Mouse (Mus musculus): ENCODE results near the gene Gkn2. TPM values are rescaled to one million over a fixed set of nuclear protein-coding genes. Genes with fewer than 3 reads are reported as not detected.

The Gkn2 gene
- polyA plus RNA-seq, 1 experiment from 2014 or later: not detected

DNA sequence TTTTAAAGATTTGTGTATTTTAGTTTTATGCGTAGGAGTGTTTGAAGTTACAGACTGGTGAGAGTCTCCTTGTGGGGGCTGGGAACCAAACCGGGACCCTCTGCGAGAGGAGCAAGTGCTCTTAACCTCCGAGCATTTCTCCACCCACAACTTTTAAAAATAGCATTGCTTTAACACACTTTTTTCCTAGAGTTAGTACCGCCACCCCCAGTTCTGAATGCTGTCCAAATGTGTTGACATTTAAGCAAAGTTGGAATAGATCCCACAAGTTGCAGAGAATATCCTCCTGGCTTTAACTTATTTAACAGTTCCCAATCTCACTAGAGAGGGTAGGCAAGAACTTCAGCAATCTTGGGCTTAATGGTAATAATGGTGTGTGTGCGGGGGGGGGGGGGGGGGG is 11.6 kb downstream of the Gkn2 start:
- H3K4me1 ChIP-seq (replicated peaks): peaks cover 17% of the 10 kb centered on the region
- peaks cover 43% of the 10 kb centered on the region for H3K27me3 ChIP-seq (ENCODE audit: insufficient read depth, poor library complexity, severe bottlenecking)
- no peaks in the 10 kb centered on the region for H3K9me3 ChIP-seq
- DNase-seq (ENCODE audit: low spot score): no peak
- no peak overlapping the region for H3K4me3 ChIP-seq
- WGBS: 58% methylated on average over 6 of the region's 6 CpGs
- no peaks in the 10 kb centered on the region for H3K36me3 ChIP-seq
- no peak overlapping the region for H3K27ac ChIP-seq

DNA sequence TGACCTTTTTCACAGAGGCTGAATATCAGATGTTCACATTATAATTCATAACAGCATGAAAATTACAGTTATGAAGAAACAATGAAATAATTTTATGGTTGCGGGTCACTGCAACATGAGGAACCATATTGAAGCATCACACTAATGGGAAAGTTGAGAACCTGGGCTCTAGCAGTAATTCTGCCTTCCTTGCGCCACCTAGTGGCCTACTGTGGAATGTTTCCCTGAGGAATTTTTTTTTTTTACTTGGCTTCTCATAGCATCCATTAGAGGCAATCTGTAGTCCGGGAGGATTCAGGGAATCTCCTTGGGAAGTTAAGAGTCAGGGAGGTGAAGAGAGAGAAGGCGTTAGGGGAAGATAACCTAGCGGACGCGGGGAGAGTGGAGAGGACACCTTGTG is 13.0 kb downstream of the Gkn2 start:
- Histone ChIP-seq H3K27ac (no peak overlapping the region), H3K4me1 (replicated peaks) (peaks cover 17% of the 10 kb centered on the region), H3K9me3 (no peaks in the 10 kb centered on the region), H3K36me3 (no peaks in the 10 kb centered on the region), H3K4me3 (no peak overlapping the region), H3K27me3 (ENCODE audit: insufficient read depth, poor library complexity, severe bottlenecking) (peaks cover 43% of the 10 kb centered on the region)
- DNase-seq (ENCODE audit: low spot score): peak; percentile 63
- WGBS: 14% methylated on average over 7 of the region's 7 CpGs

DNA sequence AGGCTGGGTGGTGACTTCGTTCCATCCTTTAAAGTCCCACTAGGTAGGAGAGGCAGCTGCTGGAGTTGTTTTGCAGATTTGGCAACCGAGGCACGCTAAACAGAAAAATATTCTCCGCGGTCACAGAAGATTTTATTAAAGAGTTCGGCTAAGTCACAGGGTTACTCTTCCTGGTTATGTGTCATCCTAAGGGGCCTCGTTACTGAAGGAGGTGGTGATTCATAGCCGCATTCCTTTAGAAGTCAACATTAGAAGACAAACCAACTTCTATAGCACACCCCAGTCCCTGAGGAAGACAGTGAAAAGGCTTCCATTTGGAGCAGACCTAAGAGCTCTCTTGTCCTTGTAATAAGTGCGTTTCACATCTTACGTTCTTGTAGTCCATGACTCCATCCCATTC is 13.5 kb downstream of the Gkn2 start:
- H3K27me3 ChIP-seq (ENCODE audit: insufficient read depth, poor library complexity, severe bottlenecking): peaks cover 43% of the 10 kb centered on the region
- 87% methylated on average over 10 of the region's 10 CpGs for WGBS
- H3K4me1 ChIP-seq (replicated peaks): peaks cover 17% of the 10 kb centered on the region
- H3K36me3 ChIP-seq: no peaks in the 10 kb centered on the region
- no peak overlapping the region for H3K4me3 ChIP-seq
- DNase-seq (ENCODE audit: low spot score): no peak
- no peak overlapping the region for H3K27ac ChIP-seq
- H3K9me3 ChIP-seq: no peaks in the 10 kb centered on the region

DNA sequence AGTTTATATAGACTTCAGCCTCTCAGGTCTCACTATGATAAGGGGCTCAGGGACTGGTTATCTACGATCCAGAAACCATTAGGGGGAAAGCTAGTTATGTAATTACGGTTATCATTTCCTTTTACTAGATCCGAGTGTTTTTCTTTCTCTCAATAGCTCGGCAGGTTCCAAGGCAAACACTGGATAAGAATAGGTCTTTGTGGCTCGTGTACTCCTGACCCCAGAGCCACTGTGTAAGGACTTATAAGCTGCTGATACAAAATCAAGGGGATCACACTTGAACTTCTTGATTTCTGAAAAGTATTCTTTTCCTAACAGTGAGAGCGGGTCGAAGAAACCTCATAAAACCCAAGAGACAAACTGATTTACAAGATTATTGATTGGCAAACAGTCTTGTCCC is 15.7 kb downstream of the Gkn2 start, which contains the start of gene Gkn3:
Gkn3 (minus strand) TSS at position 59 of the 400 bp plus-strand sequence.
- Histone ChIP-seq H3K4me3 (no peak within 1 kb of the TSS), H3K27ac (peak within 1 kb of the TSS; percentile 40; the same call in 1 of the 2 replicates), H3K36me3 (no peaks in the 10 kb centered on the region), H3K9me3 (no peaks in the 10 kb centered on the region), H3K4me1 (replicated peaks) (peaks cover 21% of the 10 kb centered on the region), H3K27me3 (ENCODE audit: insufficient read depth, poor library complexity, severe bottlenecking) (peaks cover 25% of the 10 kb centered on the region)
- WGBS: 68% methylated on average over 7 of the region's 7 CpGs
- DNase-seq (ENCODE audit: low spot score): no peak

DNA sequence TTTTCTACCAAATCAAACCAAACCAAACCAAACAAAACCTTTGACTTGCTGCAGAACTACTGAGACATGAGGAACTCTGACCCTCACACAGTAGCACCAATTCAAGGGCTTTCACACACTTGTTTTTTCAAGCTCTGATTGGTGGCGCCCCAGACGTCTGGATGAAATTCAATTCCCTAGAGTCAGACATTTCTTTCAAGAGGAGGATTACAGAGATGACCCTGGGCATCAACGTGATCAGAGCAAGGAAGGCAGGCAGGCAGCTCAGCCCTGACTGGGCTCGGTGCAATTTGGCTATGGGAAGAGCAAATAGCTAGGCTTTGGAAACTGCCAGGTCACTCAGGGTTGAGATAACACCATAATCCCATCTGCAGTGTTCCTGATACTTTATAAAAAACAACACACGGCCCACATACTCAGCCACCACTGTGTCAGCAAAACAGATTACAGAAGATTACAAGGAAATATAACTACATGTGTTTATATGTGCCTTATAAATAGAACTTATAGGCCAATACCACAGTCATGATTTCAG is 16.4 kb downstream of the Gkn2 start:
- Histone ChIP-seq H3K36me3 (no peaks in the 10 kb centered on the region), H3K27me3 (ENCODE audit: insufficient read depth, poor library complexity, severe bottlenecking) (peaks cover 24% of the 10 kb centered on the region), H3K4me1 (replicated peaks) (peaks cover 18% of the 10 kb centered on the region), H3K27ac (peak overlapping the region; percentile 40; the same call in 1 of the 2 replicates), H3K9me3 (no peaks in the 10 kb centered on the region), H3K4me3 (no peak overlapping the region)
- no peak for DNase-seq (ENCODE audit: low spot score)
- 35% methylated on average over 5 of the region's 5 CpGs for WGBS

DNA sequence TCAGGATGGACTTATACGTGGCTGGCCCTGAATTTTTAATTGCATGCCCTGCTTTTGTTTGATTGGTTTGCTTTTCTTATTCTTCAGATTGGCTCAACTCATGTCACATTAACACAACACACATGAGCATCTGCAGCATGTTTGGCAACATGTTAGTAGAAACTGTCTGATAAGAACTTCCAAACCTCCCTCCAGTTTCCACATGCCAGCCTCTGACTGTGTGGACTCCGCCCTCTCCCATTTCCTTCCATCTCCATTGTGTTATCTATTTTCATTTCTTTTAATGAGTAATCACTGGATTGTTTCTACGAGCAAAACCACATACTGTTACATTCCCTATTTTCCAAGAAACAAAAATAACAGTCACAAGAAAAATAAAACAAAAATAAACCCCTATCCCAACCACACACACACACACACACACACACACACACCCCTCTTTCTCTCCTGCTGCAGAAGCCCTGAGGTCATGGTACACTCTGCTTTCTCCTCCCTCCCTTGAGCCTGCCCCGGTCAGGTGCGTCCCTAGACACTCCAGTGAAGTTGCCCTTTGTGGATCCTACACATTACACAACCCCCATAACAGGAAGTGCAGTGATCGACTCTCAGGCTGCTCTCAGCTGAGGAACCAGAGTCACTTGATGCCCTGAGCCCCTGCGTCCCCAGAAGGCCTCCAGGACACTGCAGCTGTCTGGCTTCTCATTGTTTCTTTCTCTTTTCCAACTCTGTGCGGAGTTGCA is 20.5 kb downstream of the Gkn2 start:
- no peaks in the 10 kb centered on the region for H3K27me3 ChIP-seq (ENCODE audit: insufficient read depth, poor library complexity, severe bottlenecking)
- no peak overlapping the region for H3K27ac ChIP-seq
- no peaks in the 10 kb centered on the region for H3K36me3 ChIP-seq
- peaks cover 18% of the 10 kb centered on the region for H3K4me1 ChIP-seq (replicated peaks)
- 72% methylated on average over 8 of the region's 8 CpGs for WGBS
- H3K4me3 ChIP-seq: no peak overlapping the region
- H3K9me3 ChIP-seq: no peaks in the 10 kb centered on the region
- DNase-seq (ENCODE audit: low spot score): no peak

DNA sequence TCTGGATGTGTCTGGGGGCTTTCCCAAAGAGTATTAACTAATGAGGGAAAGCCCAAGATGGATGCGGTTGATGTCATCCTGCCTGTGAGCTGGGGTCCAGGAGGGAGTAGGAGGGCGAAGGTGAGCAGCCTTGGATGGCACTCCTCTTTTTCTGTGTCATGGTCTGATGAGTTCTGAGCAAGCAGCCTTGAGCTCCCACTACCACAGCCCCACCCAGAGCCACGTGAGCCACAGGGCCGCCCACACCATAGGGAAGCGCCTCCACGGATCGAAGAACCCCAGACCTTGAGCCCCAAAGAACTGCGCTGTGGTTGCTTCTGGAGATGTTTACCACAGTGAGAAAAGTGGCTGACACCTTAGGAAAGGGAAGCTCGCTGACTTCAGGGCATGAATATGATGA is 21.6 kb downstream of the Gkn2 start:
- no peak for DNase-seq (ENCODE audit: low spot score)
- Histone ChIP-seq H3K4me1 (replicated peaks) (peaks cover 12% of the 10 kb centered on the region), H3K36me3 (no peaks in the 10 kb centered on the region), H3K27ac (no peak overlapping the region), H3K4me3 (no peak overlapping the region), H3K27me3 (ENCODE audit: insufficient read depth, poor library complexity, severe bottlenecking) (no peaks in the 10 kb centered on the region), H3K9me3 (no peaks in the 10 kb centered on the region)
- 85% methylated on average over 9 of the region's 9 CpGs for WGBS

DNA sequence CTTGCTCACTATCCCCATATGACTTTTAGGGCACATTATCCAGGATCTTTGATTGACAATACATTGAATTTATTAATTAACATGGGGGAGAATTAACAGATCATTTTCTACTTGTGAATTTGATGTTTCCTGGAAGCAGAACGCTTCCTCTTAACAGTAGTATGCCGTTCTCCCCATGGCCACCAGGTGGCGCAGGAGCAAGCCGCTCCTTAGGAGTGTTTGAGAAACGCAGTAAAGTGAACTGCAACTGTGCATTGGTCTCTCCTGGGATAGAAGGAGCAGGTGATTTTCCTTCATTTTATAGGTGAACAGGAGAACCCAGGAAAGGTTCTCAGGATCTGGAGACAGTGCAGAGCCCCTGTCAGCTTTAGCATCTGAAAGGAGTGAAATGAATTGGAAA is 26.0 kb downstream of the Gkn2 start:
- Histone ChIP-seq H3K27ac (no peak overlapping the region), H3K4me1 (replicated peaks) (peaks cover 6% of the 10 kb centered on the region), H3K36me3 (no peaks in the 10 kb centered on the region), H3K4me3 (no peak overlapping the region), H3K27me3 (ENCODE audit: insufficient read depth, poor library complexity, severe bottlenecking) (no peaks in the 10 kb centered on the region), H3K9me3 (no peaks in the 10 kb centered on the region)
- DNase-seq (ENCODE audit: low spot score): peak; percentile 76
- WGBS: 3% methylated on average over 5 of the region's 5 CpGs

DNA sequence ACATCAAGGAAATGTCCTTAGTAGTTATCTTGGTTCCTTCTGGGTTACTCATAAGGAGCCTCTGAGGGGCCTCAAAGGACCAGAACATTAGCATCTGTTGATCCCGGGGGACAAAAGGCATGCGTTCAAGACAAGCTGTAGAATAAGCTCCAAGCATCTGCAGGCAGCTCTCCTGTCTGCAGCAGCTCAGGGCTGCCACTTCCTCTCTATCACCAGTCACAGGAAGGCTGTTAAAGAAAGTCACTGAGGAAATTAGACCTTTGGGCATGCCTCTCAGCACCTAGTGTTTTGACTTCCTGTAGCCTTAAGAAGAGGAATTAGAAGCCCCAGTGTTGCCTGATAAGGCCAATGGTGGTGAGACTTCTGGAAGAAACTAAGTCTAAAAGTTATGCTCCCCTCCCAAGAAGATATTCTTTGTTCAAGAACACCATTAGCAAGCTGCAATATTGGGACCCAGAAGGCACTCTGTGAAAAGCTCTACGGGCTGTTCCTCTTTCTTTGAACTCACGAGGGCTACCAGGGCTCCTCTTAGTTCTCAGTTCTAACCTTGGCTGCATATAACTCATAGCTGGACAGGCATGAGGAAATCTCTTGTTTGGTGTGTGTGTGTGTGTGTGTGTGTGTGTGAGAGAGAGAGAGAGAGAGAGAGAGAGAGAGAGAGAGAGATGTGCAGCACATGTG is 26.9 kb downstream of the Gkn2 start:
- DNase-seq (ENCODE audit: low spot score): no peak

DNA sequence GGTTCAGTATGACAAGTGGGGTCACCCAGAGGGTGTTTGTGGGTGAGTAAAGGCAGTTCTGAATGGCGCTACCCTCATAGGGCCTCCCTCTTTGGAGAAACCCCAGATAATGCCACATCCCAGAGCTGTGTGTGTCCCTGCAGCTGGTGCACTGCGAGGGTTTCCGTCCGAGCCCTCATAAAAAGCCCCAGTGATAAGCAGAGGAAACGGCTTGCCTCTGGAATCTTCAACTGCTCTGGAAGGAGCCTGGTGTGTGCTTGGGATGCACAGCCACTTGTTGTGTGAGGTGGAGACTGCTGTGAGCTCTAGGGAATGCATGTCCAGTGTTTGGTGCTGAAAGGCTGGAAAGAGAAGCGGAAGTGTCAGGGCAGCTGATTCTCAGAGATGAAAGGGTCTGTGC is 28.3 kb downstream of the Gkn2 start:
- no peaks in the 10 kb centered on the region for H3K9me3 ChIP-seq
- no peaks in the 10 kb centered on the region for H3K36me3 ChIP-seq
- no peak overlapping the region for H3K27ac ChIP-seq
- DNase-seq (ENCODE audit: low spot score): no peak
- H3K4me3 ChIP-seq: no peak overlapping the region
- peaks cover 6% of the 10 kb centered on the region for H3K4me1 ChIP-seq (replicated peaks)
- H3K27me3 ChIP-seq (ENCODE audit: insufficient read depth, poor library complexity, severe bottlenecking): no peaks in the 10 kb centered on the region
- WGBS: 80% methylated on average over 6 of the region's 6 CpGs

More for the DNA sequence above, 26.9 kb downstream of the Gkn2 start:
- H3K27ac ChIP-seq: no peak overlapping the region
- 60% methylated on average over 4 of the region's 4 CpGs for WGBS
- H3K36me3 ChIP-seq: no peaks in the 10 kb centered on the region
- H3K9me3 ChIP-seq: no peaks in the 10 kb centered on the region
- H3K4me1 ChIP-seq (replicated peaks): peaks cover 6% of the 10 kb centered on the region
- no peaks in the 10 kb centered on the region for H3K27me3 ChIP-seq (ENCODE audit: insufficient read depth, poor library complexity, severe bottlenecking)
- no peak overlapping the region for H3K4me3 ChIP-seq

DNA sequence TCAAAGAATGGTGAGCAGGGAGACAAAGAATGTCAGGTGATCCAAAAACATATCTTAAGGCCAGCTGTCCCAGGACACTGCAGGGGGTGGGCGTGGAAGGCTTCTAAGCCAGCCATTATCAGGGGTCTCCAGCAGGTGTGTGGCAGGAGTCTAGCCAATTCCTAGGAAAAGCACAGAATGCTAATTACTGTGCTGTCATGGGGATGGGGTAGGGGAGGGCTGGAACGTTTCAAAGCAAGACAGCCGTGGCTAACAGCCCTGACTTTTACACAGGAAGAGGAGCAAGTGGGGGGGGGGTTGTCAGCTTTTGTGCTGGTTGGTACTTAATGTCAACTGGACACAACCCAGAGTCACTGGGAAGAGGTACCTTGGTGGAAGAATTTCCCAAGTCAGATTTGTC is 38.9 kb downstream of the Gkn2 start:
- no peak for DNase-seq (ENCODE audit: low spot score)
- Histone ChIP-seq H3K27ac (no peak overlapping the region), H3K4me3 (no peak overlapping the region), H3K4me1 (replicated peaks) (peaks cover 10% of the 10 kb centered on the region), H3K9me3 (no peaks in the 10 kb centered on the region), H3K27me3 (ENCODE audit: insufficient read depth, poor library complexity, severe bottlenecking) (no peaks in the 10 kb centered on the region), H3K36me3 (no peaks in the 10 kb centered on the region)
- 40% methylated on average over 3 of the region's 3 CpGs for WGBS

DNA sequence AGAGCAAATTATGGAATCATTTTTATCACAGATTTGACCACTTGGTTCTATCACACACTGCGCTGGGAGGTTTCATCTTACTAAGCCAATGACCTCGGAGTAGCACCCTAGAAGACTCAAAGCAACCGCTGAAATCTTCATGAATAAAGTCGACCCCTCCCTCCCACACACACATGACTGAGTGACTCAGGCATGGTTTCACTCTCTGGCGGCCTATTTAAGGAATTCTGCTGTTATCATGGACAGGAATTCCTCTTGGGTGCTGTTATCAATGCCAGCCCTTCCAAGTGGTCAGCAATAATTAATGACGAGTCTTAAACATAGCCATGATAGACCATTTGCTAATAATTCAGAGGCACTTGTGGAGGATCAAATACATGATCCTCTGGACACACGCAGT is 49.1 kb downstream of the Gkn2 start:
- Histone ChIP-seq H3K4me3 (no peak overlapping the region), H3K9me3 (no peaks in the 10 kb centered on the region), H3K27ac (no peak overlapping the region), H3K4me1 (replicated peaks) (no peaks in the 10 kb centered on the region), H3K27me3 (ENCODE audit: insufficient read depth, poor library complexity, severe bottlenecking) (0 out of 2 replicates have a peak, but pooled peaks cover 7% of the 10 kb centered on the region), H3K36me3 (no peaks in the 10 kb centered on the region)
- no peak for DNase-seq (ENCODE audit: low spot score)
- 85% methylated on average over 7 of the region's 7 CpGs for WGBS

Measured in hindbrain, embryonic 10.5 days (tissue).